Mouse (Mus musculus): ENCODE data around the gene Rnf34.

DNA sequence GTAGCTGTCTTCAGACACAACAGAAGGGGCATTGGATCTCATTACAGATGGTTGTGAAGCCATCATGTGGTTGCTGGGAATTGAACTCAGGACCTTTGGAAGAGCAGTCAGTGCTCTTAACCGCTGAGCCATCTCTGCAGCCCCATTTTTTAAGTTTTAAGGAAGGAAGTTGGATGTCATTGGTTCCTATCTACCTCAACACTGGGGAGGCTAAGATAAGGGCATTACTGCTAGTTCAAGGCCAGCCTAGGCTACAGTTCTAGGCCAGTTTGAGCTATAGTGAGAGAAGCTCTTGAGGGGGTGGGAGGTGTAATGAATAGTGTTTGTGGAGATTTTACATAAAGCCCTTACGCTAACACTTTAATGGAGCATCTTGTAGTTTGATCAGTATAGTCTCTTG is 13.2 kb downstream of the Rnf34 start:
- TF ChIP-seq ZNF384 (IDR thresholded peaks at IDR 0.05; ENCODE audit: low read depth, low read length) = no peak
- TF ChIP-seq MAFK (IDR thresholded peaks at IDR 0.05; ENCODE audit: insufficient read depth, low read depth, low read length) = no peak

Measured in ES-E14 (cell line).